Mouse (Mus musculus) lung, postnatal 0 days (tissue): ENCODE measurements at regions not wholly inside any gene's neighbourhood (a gene's known extent, or its start where the extent isn't known, plus 50 kb on each side); places are given as distances from the start of the nearest gene placed in this dataset.

ENCODE experiments used
- ATAC-seq: fragments of 200-750 bp; cut with Nextera tagmentation; 2 replicates; pipeline ENCODE4 v1.8.0; 2017; ENCODE audit warnings: moderate library complexity
- DNase-seq: peaks from one replicate; pipeline ENCODE4 v3.0.0-alpha.2; 2016; ENCODE audit warnings: low spot score
- H3K27ac ChIP-seq: fragments of 300-500 bp; sonication (generic); 2 replicates; pipeline ENCODE4 v1.5.1; 2014; ENCODE audit warnings: antibody characterized with exemption, mild to moderate bottlenecking, low read length, mixed read lengths
- H3K27me3 ChIP-seq: fragments of 300-500 bp; sonication (generic); replicated peaks from 2 replicates; pipeline ENCODE4 v1.6.1; 2014; ENCODE audit warnings: low read length, mixed read lengths; ENCODE audit not compliant: insufficient read depth
- H3K36me3 ChIP-seq: fragments of 300-500 bp; sonication (generic); 2 replicates; pipeline ENCODE4 v1.6.1; 2014; ENCODE audit warnings: low read length, mixed read lengths; ENCODE audit not compliant: insufficient read depth
- H3K4me1 ChIP-seq: fragments of 300-500 bp; sonication (generic); 2 replicates; pipeline ENCODE4 v1.6.1; 2014; ENCODE audit warnings: antibody characterized with exemption, low read depth, low read length, mixed read lengths; ENCODE audit not compliant: insufficient read depth
- H3K4me2 ChIP-seq: fragments of 300-500 bp; sonication (generic); replicated peaks from 2 replicates; pipeline ENCODE4 v1.6.1; 2014; ENCODE audit warnings: low read depth, mild to moderate bottlenecking, low read length, moderate library complexity, mixed read lengths
- H3K4me3 ChIP-seq: fragments of 300-500 bp; sonication (generic); 2 replicates; pipeline ENCODE4 v1.5.1; 2014; ENCODE audit warnings: low read depth, low read length
- H3K9ac ChIP-seq: fragments of 300-500 bp; sonication (generic); replicated peaks from 2 replicates; pipeline ENCODE4 v1.6.1; 2014; ENCODE audit warnings: low read depth, mild to moderate bottlenecking
- H3K9me3 ChIP-seq: fragments of 300-500 bp; sonication (generic); 2 replicates; pipeline ENCODE4 v1.6.1; 2016; ENCODE audit warnings: low read length, mixed read lengths
- CTCF ChIP-seq: IDR thresholded peaks from 2 replicates; pipeline ENCODE4 v1.5.1; 2016; ENCODE audit warnings: antibody characterized with exemption, mild to moderate bottlenecking
- EP300 ChIP-seq: IDR thresholded peaks from 2 replicates; pipeline ENCODE4 v1.6.1; 2016; ENCODE audit warnings: antibody characterized with exemption, mild to moderate bottlenecking, control low read depth
- WGBS: fragments of 180-500 bp; shearing (Covaris S2); extraction: QIAGEN DNeasy Blood & Tissue Kit; methylation state at CpG from one replicate; pipeline ENCODE4 v1.1.7; 2014; 5-methylcytosine and 5-hydroxymethylcytosine counted together

GRCm38 (mm10) chr13:84062616-84063015 is 159.5 kb upstream of the Tmem161b start:
- no peak for ATAC-seq
- no peak for DNase-seq
- H3K36me3 ChIP-seq, result no peaks in the 10 kb centered on the region
- H3K9ac ChIP-seq, result no peak overlapping the region
- no peak overlapping the region for H3K4me2 ChIP-seq
- H3K27ac ChIP-seq, result no peak overlapping the region
- no peak overlapping the region for H3K4me3 ChIP-seq
- no peaks in the 10 kb centered on the region for H3K27me3 ChIP-seq
- TF ChIP-seq EP300 (no peak), CTCF (no peak)
- 64% methylated on average over 2 of the region's 2 CpGs for WGBS
- H3K4me1 ChIP-seq, result no peaks in the 10 kb centered on the region
- H3K9me3 ChIP-seq, result no peaks in the 10 kb centered on the region

DNA sequence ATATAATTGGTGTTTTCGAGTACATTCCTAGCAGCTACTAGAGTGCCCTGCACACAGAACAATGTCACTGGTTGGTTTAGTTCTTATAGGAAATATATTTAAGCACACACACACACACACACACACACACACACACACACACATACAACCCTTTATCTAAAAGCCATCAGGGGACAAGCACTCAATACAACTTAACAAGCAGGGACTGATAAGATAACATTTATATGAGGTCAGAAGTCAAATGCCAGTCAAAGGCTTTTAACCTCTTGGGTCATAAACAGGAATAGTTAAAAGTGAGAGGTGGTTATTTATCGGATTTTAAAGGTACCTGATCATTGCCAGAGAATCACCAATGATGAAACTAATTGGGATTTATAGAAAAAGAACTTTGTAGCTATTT is 158.7 kb upstream of the Tmem161b start:
- no peaks in the 10 kb centered on the region for H3K27me3 ChIP-seq
- H3K9ac ChIP-seq, result no peak overlapping the region
- no peaks in the 10 kb centered on the region for H3K9me3 ChIP-seq
- DNase-seq (no peak), ATAC-seq (no peak)
- WGBS, result 25% methylated on average over 2 of the region's 2 CpGs
- H3K27ac ChIP-seq, result no peak overlapping the region
- H3K4me2 ChIP-seq, result no peak overlapping the region
- no peaks in the 10 kb centered on the region for H3K4me1 ChIP-seq
- no peaks in the 10 kb centered on the region for H3K36me3 ChIP-seq
- TF ChIP-seq EP300, result no peak
- TF ChIP-seq CTCF, result no peak
- no peak overlapping the region for H3K4me3 ChIP-seq

GRCm38 (mm10) chr13:84064291-84064940 is 157.7 kb upstream of the Tmem161b start:
- H3K27me3 ChIP-seq, result no peaks in the 10 kb centered on the region
- H3K27ac ChIP-seq, result no peak overlapping the region
- H3K4me1 ChIP-seq, result no peaks in the 10 kb centered on the region
- DNase-seq (no peak), ATAC-seq (no peak)
- H3K36me3 ChIP-seq, result no peaks in the 10 kb centered on the region
- no peak overlapping the region for H3K4me2 ChIP-seq
- TF ChIP-seq CTCF (no peak), EP300 (no peak)
- no peaks in the 10 kb centered on the region for H3K9me3 ChIP-seq
- H3K4me3 ChIP-seq, result no peak overlapping the region
- no peak overlapping the region for H3K9ac ChIP-seq
- WGBS, result 52% methylated on average over 5 of the region's 5 CpGs

DNA sequence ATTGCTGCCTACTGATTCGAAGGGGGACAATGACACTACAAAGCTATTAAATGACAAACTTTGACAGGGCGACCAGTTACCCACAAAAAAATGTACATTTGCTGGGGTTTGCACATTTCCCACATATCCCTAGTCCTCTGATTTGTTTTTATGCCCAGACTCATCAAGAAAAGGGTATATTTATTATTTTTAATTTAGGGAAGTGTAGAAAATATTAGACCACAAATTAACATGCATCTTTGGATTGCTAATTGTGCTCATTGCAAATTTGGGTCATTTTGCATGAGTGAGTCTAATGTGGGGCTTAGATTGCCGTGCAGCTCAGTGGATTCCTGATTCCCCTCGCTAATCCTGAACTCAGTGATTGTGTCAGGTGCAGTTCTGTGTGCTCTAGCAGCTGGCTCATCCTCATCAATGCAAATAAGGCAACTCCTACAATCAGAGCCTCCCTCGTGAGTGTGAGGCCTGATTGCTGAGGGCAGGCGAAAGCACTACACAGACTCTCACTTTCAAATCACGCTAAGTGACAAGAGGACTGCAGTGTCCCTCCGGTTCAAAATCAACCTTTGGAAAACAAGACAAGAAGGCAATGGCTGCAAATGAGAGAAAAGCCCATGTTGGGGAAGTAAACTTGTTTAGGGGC is 156.7 kb upstream of the Tmem161b start:
- Histone ChIP-seq H3K36me3 (no peaks in the 10 kb centered on the region), H3K4me3 (no peak overlapping the region), H3K9ac (no peak overlapping the region), H3K4me2 (no peak overlapping the region), H3K27ac (no peak overlapping the region), H3K9me3 (no peaks in the 10 kb centered on the region), H3K27me3 (no peaks in the 10 kb centered on the region), H3K4me1 (no peaks in the 10 kb centered on the region)
- ATAC-seq (no peak), DNase-seq (no peak)
- WGBS, result 49% methylated on average over 8 of the region's 8 CpGs
- TF ChIP-seq EP300 (no peak), CTCF (no peak)

- Histone ChIP-seq H3K4me3 (no peak overlapping the region), H3K27ac (no peak overlapping the region), H3K4me2 (no peak overlapping the region), H3K27me3 (no peaks in the 10 kb centered on the region), H3K4me1 (no peaks in the 10 kb centered on the region), H3K9me3 (no peaks in the 10 kb centered on the region), H3K36me3 (no peaks in the 10 kb centered on the region), H3K9ac (no peak overlapping the region)
- WGBS, result 57% methylated on average over 15 of the region's 15 CpGs
- DNase-seq (no peak), ATAC-seq (no peak)
- TF ChIP-seq CTCF, result no peak
- TF ChIP-seq EP300, result no peak
Measured at GRCm38 (mm10) chr13:84066211-84066959, 155.7 kb upstream of the Tmem161b start.

GRCm38 (mm10) chr13:84066960-84067665 is 155.0 kb upstream of the Tmem161b start:
- TF ChIP-seq EP300 (no peak), CTCF (no peak)
- 64% methylated on average over 4 of the region's 4 CpGs for WGBS
- Histone ChIP-seq H3K4me2 (no peak overlapping the region), H3K4me3 (no peak overlapping the region), H3K4me1 (no peaks in the 10 kb centered on the region), H3K9me3 (no peaks in the 10 kb centered on the region), H3K27ac (no peak overlapping the region), H3K9ac (no peak overlapping the region), H3K27me3 (no peaks in the 10 kb centered on the region), H3K36me3 (no peaks in the 10 kb centered on the region)
- DNase-seq, result no peak
- ATAC-seq, result no peak
